Mouse (Mus musculus) layer of hippocampus, postnatal 10 days (tissue): ENCODE data around the gene Syk. TPM values are rescaled to one million over a fixed set of nuclear protein-coding genes. Genes with fewer than 3 reads are reported as not detected.

Experiments
- DNase-seq, 2 experiments: peaks; one replicate each; pipeline ENCODE4 v3.0.0; 2021; ENCODE audit warnings: low spot score in 2 of 2
- total RNA-seq, 2 experiments: library from RNA; stranded (reverse); gene quantifications; 2 replicates each; pipeline ENCODE4 v1.2.3; 2021

Syk gene
- total RNA-seq, 2 experiments from 2014 or later = 6.6 to 8.2 TPM

- no peak for DNase-seq
Measured at GRCm38 (mm10) chr13:52694857-52695256, 111.9 kb downstream of the Syk start.

Other genes with a start within 250 kb of the Syk start
- gene Diras2, start 51.9 kb upstream of the Syk start, total RNA-seq = 100 to 1,000 TPM; 151 to 162 TPM